Mouse (Mus musculus): ENCODE data around the gene Sdhc. TPM values are rescaled to one million over a fixed set of nuclear protein-coding genes. Genes with fewer than 3 reads are reported as not detected.

Sdhc gene
- 360 and 387 TPM in 2 replicates for polyA plus RNA-seq (2015; fragmentation: Nextera tagmentation; extraction: Ambion mirVana)

DNA sequence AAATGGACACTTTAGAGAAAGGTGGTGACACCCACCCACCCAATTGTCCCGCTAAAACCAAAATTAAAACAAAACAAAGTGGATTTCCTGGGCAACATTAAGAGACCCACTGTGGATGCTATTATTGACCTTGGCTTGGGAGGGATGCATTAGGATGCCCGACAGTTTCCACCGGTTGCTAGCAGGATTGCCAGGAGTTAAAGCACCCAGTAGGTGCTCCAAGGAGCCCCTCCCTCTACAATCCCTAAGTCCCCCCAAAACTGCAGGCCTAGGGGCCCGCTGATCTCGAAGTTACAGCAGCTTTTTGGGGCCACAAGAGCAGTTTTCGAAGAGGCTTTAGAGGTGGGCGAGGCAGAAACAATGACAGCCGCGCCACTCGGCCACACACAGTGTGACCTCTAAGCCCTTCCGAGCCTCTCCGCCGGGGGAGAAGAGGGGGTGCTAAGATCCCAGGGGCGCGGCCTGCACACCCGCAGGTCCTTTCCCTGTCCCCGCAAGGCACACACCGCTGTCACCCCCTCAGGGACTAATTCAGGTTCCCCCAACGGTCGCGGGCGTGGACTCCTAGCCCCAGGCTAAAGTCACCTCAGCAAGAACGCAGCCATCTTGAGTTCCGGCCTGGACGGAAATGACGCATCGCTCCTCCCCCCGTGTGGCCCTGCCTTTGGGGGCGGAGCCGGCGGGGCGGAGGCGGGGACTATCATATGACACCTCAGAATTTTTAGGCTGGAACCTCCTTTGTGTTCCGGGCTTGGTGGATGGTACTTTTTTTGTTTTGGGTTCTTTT is at the start of gene Sdhc, which contains the start of gene Mpz:
Gene Sdhc (minus strand): TSS at position 630 of the 787 bp plus-strand sequence.
Gene Mpz (plus strand): TSS at position 738 of the 787 bp plus-strand sequence.
- 1% methylated on average over 34 of the region's 34 CpGs for WGBS
- H3K4me3 ChIP-seq (replicated peaks): peak within 1 kb of the TSS; percentile 71
- peak within 1 kb of the TSS; percentile 69 for H3K27ac ChIP-seq
- peaks cover 5% of the 10 kb centered on the region; the same call in 1 of the 2 replicates for H3K4me1 ChIP-seq (replicated peaks)
- peak within 1 kb of the TSS; percentile 70 for H3K4me2 ChIP-seq (replicated peaks)
- H3K9me3 ChIP-seq: no peaks in the 10 kb centered on the region
- H3K27me3 ChIP-seq (replicated peaks): 0 out of 2 replicates have a peak, but pooled peaks cover 2% of the 10 kb centered on the region
- peak within 1 kb of the TSS; percentile 88 for H3K9ac ChIP-seq
- H3K36me3 ChIP-seq: no peaks in the 10 kb centered on the region
- ATAC-seq: peak; percentile 99

DNA sequence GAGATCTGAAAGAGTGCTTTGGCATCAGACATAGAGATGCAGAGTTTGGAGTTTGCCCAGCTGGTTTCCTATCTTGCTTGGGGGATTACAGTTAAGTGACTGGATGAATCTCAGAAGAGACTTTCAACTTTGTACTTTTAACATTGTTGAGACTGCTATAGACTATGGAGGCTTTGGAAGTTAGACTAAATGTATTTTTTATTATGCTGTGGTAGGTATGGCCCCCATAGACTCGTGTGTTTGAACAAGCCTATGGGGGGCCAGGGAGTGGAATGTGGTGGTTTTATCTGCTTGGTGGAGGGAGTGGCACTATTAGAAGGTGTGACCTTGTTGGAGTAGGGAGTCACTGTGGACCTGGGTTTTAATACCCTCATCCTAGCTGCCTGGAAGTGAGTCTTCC is 49.1 kb upstream of the Sdhc start:
- peaks cover 12% of the 10 kb centered on the region for H3K27me3 ChIP-seq (replicated peaks)
- 38% methylated on average over 1 of the region's 1 CpGs for WGBS

GRCm38 (mm10) chr1:171195887-171196397 is 45.5 kb upstream of the Sdhc start, which contains the start of gene Pcp4l1:
TSS of gene Pcp4l1 (minus strand) at chr1:171196268.
- H3K27ac ChIP-seq: no peak within 1 kb of the TSS
- no peaks in the 10 kb centered on the region for H3K36me3 ChIP-seq
- WGBS: under 1% methylated on average over 33 of the region's 33 CpGs
- H3K4me2 ChIP-seq (replicated peaks): peak within 1 kb of the TSS; percentile 98
- ATAC-seq: peak; percentile 83
- H3K9ac ChIP-seq: peak within 1 kb of the TSS; percentile 48
- H3K9me3 ChIP-seq: no peaks in the 10 kb centered on the region
- H3K4me1 ChIP-seq (replicated peaks): peaks cover 26% of the 10 kb centered on the region
- peak within 1 kb of the TSS; percentile 54 for H3K4me3 ChIP-seq (replicated peaks)
- peaks cover 17% of the 10 kb centered on the region for H3K27me3 ChIP-seq (replicated peaks)

More for the DNA sequence above, 49.1 kb upstream of the Sdhc start:
- Histone ChIP-seq H3K4me2 (replicated peaks) (no peak overlapping the region), H3K36me3 (no peaks in the 10 kb centered on the region), H3K9ac (no peak overlapping the region), H3K4me1 (replicated peaks) (peaks cover 12% of the 10 kb centered on the region), H3K27ac (no peak overlapping the region), H3K9me3 (no peaks in the 10 kb centered on the region), H3K4me3 (replicated peaks) (no peak overlapping the region)
- ATAC-seq: peak; percentile 42; the same call in 1 of the 2 replicates

DNA sequence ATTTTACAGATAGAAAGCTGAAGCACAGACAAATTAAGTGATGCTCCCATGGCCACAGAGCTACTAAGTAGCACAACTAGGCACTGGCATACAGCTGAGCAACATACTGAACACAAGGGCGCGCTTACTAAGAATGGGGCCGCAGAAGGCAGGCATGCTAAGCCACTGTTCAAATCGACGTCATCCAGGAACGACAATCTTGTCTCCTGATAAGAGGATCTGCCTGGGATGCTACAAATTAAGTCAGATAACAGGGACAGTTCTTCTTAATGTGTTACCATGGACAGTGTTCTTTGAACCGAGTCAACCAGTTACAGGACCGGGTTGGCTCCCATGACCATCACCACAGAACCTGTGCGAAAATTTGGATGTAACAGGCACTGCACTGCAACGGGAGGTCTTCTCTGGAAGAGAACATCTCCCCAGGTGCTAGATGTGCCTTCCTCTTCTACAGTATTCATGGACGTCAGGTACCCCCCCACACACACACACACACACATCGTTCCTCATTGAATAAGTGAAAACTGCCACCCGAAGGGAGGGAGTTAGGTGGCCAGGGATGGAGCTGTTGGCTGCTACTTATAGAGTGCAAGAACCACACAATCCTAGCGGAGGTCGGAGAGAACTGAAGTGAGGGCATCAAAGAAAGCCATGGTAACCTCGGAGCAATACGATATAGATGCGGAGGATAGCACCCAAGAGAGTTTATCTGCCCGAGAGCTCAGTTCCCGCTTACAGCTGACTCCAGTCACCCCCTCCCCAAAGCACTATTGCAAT is 44.8 kb upstream of the Sdhc start:
- WGBS: 15% methylated on average over 20 of the region's 20 CpGs
- H3K27ac ChIP-seq: no peak overlapping the region
- peak overlapping the region; percentile 98 for H3K4me2 ChIP-seq (replicated peaks)
- H3K9me3 ChIP-seq: no peaks in the 10 kb centered on the region
- no peak for ATAC-seq
- H3K4me1 ChIP-seq (replicated peaks): peaks cover 26% of the 10 kb centered on the region
- peak overlapping the region; percentile 54 for H3K4me3 ChIP-seq (replicated peaks)
- H3K36me3 ChIP-seq: no peaks in the 10 kb centered on the region
- peak overlapping the region; percentile 48 for H3K9ac ChIP-seq
- H3K27me3 ChIP-seq (replicated peaks): peaks cover 17% of the 10 kb centered on the region

- peaks cover 17% of the 10 kb centered on the region for H3K27me3 ChIP-seq (replicated peaks)
- H3K27ac ChIP-seq: no peak overlapping the region
- 35% methylated on average over 11 of the region's 11 CpGs for WGBS
- H3K9ac ChIP-seq: no peak overlapping the region
- no peak overlapping the region for H3K4me3 ChIP-seq (replicated peaks)
- H3K36me3 ChIP-seq: no peaks in the 10 kb centered on the region
- peak overlapping the region; percentile 51 for H3K4me2 ChIP-seq (replicated peaks)
- H3K4me1 ChIP-seq (replicated peaks): peaks cover 33% of the 10 kb centered on the region
- H3K9me3 ChIP-seq: no peaks in the 10 kb centered on the region
- no peak for ATAC-seq
Measured at GRCm38 (mm10) chr1:171193911-171194830, 43.8 kb upstream of the Sdhc start.

DNA sequence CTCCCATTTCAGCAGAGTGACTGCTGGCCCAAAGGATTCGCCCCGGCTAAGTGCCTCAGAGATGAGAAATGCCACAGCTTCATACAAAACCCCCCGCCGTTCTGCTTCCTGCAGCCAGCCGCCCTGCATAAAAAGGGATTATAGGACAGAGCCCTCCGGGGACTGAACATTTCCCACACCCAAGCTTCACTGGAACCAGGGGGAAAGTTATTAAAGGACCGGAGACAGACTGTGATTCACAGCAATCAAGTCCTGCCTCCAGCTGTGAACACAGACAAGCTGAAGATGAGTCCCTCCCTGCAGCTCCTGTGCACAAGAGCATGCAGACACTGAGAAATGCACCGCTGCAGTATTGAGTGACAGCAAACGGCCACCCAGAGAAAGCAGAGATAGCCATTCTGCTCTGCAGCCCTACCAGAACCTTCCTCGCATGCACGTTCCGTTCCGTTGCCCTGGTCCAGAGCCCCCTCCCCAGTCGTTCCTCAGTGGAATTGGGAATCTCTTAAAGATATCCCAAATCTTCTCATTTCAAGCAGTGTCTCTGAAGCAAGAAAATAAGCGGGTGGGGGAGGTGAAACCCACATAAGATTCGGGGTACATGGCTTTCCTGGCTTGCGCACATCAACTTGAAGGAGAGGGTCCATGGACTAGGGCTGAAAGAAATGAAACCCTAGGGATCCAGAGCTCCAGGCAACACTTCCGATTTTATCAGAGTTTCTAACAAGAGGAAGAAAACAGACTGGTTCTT is 42.9 kb upstream of the Sdhc start:
- Histone ChIP-seq H3K4me1 (replicated peaks) (peaks cover 39% of the 10 kb centered on the region), H3K27me3 (replicated peaks) (peaks cover 17% of the 10 kb centered on the region), H3K27ac (no peak overlapping the region), H3K4me3 (replicated peaks) (peak overlapping the region; percentile 20), H3K9me3 (no peaks in the 10 kb centered on the region), H3K36me3 (no peaks in the 10 kb centered on the region), H3K9ac (no peak overlapping the region), H3K4me2 (replicated peaks) (peak overlapping the region; percentile 51)
- no peak for ATAC-seq
- 9% methylated on average over 18 of the region's 18 CpGs for WGBS

GRCm38 (mm10) chr1:171192283-171192682 is 41.9 kb upstream of the Sdhc start:
- Histone ChIP-seq H3K36me3 (no peaks in the 10 kb centered on the region), H3K27me3 (replicated peaks) (peaks cover 17% of the 10 kb centered on the region), H3K9me3 (no peaks in the 10 kb centered on the region), H3K27ac (no peak overlapping the region), H3K4me3 (replicated peaks) (no peak overlapping the region), H3K9ac (no peak overlapping the region), H3K4me2 (replicated peaks) (no peak overlapping the region), H3K4me1 (replicated peaks) (peaks cover 41% of the 10 kb centered on the region)
- no peak for ATAC-seq
- 38% methylated on average over 10 of the region's 10 CpGs for WGBS

GRCm38 (mm10) chr1:171190832-171191231 is 40.4 kb upstream of the Sdhc start:
- WGBS: 95% methylated on average over 9 of the region's 9 CpGs

GRCm38 (mm10) chr1:171189476-171190114 is 39.2 kb upstream of the Sdhc start:
- H3K4me3 ChIP-seq (replicated peaks): no peak overlapping the region
- peaks cover 35% of the 10 kb centered on the region for H3K4me1 ChIP-seq (replicated peaks)
- WGBS: 49% methylated on average over 14 of the region's 14 CpGs
- no peak overlapping the region for H3K27ac ChIP-seq
- H3K27me3 ChIP-seq (replicated peaks): peaks cover 5% of the 10 kb centered on the region; the same call in 1 of the 2 replicates
- H3K9ac ChIP-seq: no peak overlapping the region
- no peaks in the 10 kb centered on the region for H3K9me3 ChIP-seq
- H3K4me2 ChIP-seq (replicated peaks): peak overlapping the region; percentile 20; the same call in 1 of the 2 replicates
- peak; percentile 42; the same call in 1 of the 2 replicates for ATAC-seq
- H3K36me3 ChIP-seq: no peaks in the 10 kb centered on the region

More at GRCm38 (mm10) chr1:171190832-171191231, 40.4 kb upstream of the Sdhc start:
- H3K4me2 ChIP-seq (replicated peaks): no peak overlapping the region
- H3K9ac ChIP-seq: no peak overlapping the region
- no peaks in the 10 kb centered on the region for H3K36me3 ChIP-seq
- ATAC-seq: no peak
- H3K27me3 ChIP-seq (replicated peaks): peaks cover 12% of the 10 kb centered on the region
- no peak overlapping the region for H3K27ac ChIP-seq
- H3K4me1 ChIP-seq (replicated peaks): peaks cover 37% of the 10 kb centered on the region
- H3K4me3 ChIP-seq (replicated peaks): no peak overlapping the region
- no peaks in the 10 kb centered on the region for H3K9me3 ChIP-seq

DNA sequence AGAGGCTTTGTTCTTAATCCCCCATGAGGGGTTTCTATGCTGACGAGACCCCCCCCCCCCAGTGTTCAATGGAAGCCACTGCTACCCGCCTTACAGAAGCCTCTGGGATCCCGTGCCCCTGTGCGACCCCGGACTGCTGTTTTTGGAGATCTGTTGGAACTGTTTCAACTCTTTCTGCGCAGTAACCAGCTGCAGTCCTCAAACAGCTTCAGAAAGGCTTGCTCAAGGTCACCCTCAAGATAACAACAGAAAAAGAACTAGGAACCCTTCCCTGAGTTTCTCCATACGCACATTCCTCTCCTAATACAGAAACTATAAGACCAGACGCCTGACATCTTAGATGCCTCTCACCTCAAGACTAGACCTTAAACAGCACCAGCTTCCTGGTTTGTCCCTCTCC is 38.6 kb upstream of the Sdhc start:
- no peak overlapping the region for H3K9ac ChIP-seq
- 21% methylated on average over 8 of the region's 8 CpGs for WGBS
- no peaks in the 10 kb centered on the region for H3K9me3 ChIP-seq
- H3K27ac ChIP-seq: no peak overlapping the region; the same call in 1 of the 2 replicates
- no peak overlapping the region for H3K4me3 ChIP-seq (replicated peaks)
- peak overlapping the region; percentile 20; the same call in 1 of the 2 replicates for H3K4me2 ChIP-seq (replicated peaks)
- H3K36me3 ChIP-seq: no peaks in the 10 kb centered on the region
- H3K4me1 ChIP-seq (replicated peaks): peaks cover 34% of the 10 kb centered on the region
- peaks cover under 1% of the 10 kb centered on the region; the same call in 1 of the 2 replicates for H3K27me3 ChIP-seq (replicated peaks)
- ATAC-seq: peak; percentile 19
